Mouse (Mus musculus): Measurements from ENCODE around the gene Rab29. TPM values are rescaled to one million over a fixed set of nuclear protein-coding genes. Genes with fewer than 3 reads are reported as not detected.
"Not testable (repeated sequence)": the region's sequence is repeated elsewhere in the genome, so short reads cannot be mapped to it uniquely, and the experiment has no call there.

Rab29 gene
- 27.4 and 30.5 TPM in 2 replicates for polyA plus RNA-seq (2015; fragmentation: Nextera tagmentation; extraction: Ambion mirVana)

DNA sequence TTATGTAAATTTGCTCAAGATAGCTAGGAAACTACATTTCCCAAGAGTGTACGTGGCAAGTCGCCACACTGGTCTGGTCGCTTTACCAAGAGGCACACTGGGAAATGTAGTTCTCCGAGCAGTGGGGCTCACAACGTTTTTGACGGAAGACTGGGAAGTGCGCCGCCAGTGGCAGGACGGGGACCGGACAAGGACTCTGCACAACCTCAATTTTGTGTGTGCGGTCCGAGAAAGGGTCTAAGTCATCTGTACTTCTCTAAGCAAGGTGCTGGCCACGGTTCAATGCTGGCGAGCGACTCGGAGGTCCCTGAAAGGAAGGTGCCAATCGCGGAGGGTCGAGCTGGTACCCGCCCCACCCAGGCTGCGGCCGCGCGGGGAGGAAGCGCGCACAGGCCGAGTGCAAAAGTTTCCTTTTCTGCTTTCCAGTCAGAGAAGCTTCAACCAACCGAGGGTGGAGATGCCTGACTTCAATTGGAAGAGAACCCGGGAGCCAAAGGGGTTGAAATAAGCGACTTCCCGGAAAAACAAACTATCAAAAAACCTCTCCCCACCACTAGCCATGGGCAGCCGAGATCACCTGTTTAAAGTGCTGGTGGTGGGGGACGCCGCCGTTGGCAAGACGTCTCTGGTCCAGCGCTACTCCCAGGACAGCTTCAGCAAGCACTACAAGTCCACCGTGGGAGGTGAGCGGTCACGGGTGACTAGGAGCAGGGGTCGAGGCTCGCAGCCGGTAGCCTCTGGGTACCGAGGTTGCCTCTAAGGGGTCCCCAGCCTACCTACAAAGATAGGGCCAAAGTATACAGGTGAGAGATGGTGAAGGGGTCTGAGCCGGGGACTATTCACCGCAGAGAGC, at the start of gene Rab29:
TSS of gene Rab29 (plus strand) at position 132 of the 853 bp plus-strand sequence.
- peak; percentile 94 for ATAC-seq (ENCODE audit: insufficient number of reproducible peaks, low FRiP score, low TSS enrichment, low read depth)
- Histone ChIP-seq H3K27me3 (no peaks in the 10 kb centered on the region), H3K4me1 (no peaks in the 10 kb centered on the region), H3K4me2 (replicated peaks) (peak within 1 kb of the TSS; percentile 87), H3K9ac (peak within 1 kb of the TSS; percentile 55), H3K27ac (replicated peaks) (no peak within 1 kb of the TSS), H3K36me3 (no peaks in the 10 kb centered on the region), H3K9me3 (replicated peaks) (no peaks in the 10 kb centered on the region), H3K4me3 (replicated peaks) (peak within 1 kb of the TSS; percentile 74)
- WGBS = under 1% methylated on average over 46 of the region's 46 CpGs

DNA sequence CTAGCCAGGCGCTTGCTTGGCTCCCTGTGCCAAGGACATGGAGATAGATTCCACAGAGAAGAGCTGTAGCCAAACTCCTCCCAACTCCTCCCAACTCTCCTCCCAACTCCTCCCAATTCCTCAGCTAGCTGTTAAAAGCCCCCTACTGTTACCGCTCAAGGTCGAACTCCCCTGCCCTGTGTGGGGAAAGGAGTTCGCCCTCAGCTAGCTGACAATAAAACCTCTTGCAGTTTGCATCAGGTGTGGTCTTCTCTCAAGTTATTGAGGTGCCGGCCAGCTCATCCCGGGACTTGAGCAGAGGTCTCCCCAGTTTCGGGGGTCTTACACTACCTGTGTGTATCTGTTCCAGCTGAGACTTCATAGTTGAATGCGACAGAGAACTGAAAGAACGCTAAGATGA, 46.7 kb upstream of the Rab29 start:
- WGBS = 68% methylated on average over 8 of the region's 9 CpGs
- not testable (repeated sequence) for H3K4me1 ChIP-seq; H3K9me3 ChIP-seq (replicated peaks); H3K4me2 ChIP-seq (replicated peaks); H3K27me3 ChIP-seq; H3K4me3 ChIP-seq (replicated peaks); H3K9ac ChIP-seq; H3K36me3 ChIP-seq; ATAC-seq (ENCODE audit: insufficient number of reproducible peaks, low FRiP score, low TSS enrichment, low read depth)
- H3K27ac ChIP-seq (replicated peaks) = 0 out of 2 replicates have a peak overlapping the region, but pooled peaks have one; percentile 28

DNA sequence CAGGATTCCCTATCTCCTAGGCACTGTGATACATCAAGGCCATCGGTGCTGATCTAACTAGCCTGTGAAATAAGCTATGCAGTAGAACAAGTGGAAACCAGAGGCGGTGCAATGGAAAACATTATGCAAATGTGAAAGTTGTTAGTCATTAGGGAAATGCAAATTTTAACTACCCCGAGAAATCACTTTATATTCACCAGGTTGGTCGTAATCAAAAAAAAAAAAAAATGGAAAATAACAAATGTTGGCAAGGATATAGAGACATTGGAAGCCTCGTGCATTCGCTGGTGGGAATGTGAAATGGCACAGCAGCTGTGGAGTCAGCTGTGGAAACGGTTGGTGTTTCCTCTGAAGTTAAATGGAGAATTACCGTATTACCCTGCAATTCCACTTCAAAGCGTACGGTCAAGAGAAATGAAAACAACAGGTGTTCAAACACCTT, 46.1 kb upstream of the Rab29 start:
- 61% methylated on average over 10 of the region's 10 CpGs for WGBS
- 0 out of 2 replicates have a peak, but pooled peaks cover 3% of the 10 kb centered on the region for H3K9me3 ChIP-seq (replicated peaks)
- no peaks in the 10 kb centered on the region for H3K36me3 ChIP-seq
- no peaks in the 10 kb centered on the region for H3K27me3 ChIP-seq
- 0 out of 2 replicates have a peak overlapping the region, but pooled peaks have one; percentile 28 for H3K27ac ChIP-seq (replicated peaks)
- H3K9ac ChIP-seq = no peak overlapping the region
- no peak for ATAC-seq (ENCODE audit: insufficient number of reproducible peaks, low FRiP score, low TSS enrichment, low read depth)
- H3K4me3 ChIP-seq (replicated peaks) = no peak overlapping the region
- no peaks in the 10 kb centered on the region for H3K4me1 ChIP-seq
- H3K4me2 ChIP-seq (replicated peaks) = no peak overlapping the region

DNA sequence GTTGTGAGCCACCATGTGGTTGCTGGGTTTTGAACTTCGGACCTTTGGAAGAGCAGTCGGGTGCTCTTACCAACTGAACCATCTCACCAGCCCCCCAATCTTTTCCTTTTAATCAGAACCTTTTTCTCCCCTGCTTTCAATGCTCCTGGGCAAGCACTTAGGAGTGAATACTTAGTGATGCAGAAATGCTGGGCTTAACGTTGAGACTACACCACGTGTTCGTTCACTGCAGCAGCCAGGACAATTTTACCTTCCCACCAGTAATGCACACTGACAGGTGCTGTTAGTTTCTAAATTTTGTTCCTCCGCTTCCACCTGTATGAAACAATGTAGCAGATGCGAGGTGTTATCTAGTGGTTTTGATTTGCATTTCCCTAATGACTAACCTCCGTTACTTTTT, 44.7 kb upstream of the Rab29 start:
- Histone ChIP-seq H3K36me3 (no peaks in the 10 kb centered on the region), H3K4me3 (replicated peaks) (no peak overlapping the region), H3K4me2 (replicated peaks) (no peak overlapping the region), H3K27me3 (no peaks in the 10 kb centered on the region), H3K4me1 (peaks cover 3% of the 10 kb centered on the region; the same call in 1 of the 2 replicates), H3K9me3 (replicated peaks) (0 out of 2 replicates have a peak, but pooled peaks cover 3% of the 10 kb centered on the region), H3K9ac (no peak overlapping the region), H3K27ac (replicated peaks) (no peak overlapping the region)
- 67% methylated on average over 8 of the region's 8 CpGs for WGBS
- no peak for ATAC-seq (ENCODE audit: insufficient number of reproducible peaks, low FRiP score, low TSS enrichment, low read depth)

DNA sequence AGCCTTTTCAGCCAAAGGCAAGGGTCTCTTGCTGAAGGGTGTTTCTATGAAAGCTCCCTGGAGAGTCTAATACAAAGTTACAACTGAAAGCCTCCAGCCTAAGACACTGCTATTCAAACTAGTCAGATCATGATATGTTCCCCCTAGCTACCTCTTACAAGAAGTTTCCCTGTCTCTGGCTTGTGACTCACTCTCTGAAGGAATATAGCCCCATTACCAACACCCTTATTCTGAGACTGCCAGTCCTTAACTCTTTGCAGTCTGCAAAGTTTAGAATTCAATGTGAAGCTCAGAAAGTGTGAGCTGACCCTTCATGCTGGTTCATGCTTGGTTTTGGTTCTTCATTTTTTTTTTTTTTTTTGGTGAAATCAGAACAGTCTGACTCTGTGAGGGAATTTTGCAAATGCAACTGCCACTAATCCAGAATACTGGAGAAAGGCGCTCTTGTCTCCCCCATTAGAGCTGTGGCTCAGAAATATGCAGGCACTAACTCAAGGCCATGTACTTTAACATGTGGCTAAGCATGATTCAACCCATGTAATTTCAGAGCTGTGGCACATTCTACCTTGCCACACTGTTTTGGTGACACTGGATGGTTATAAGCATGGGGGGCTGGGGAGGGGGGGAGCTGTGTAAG, 44.0 kb upstream of the Rab29 start:
- no peak for ATAC-seq (ENCODE audit: insufficient number of reproducible peaks, low FRiP score, low TSS enrichment, low read depth)
- Histone ChIP-seq H3K36me3 (no peaks in the 10 kb centered on the region), H3K9ac (no peak overlapping the region), H3K4me3 (replicated peaks) (no peak overlapping the region), H3K4me1 (peaks cover 4% of the 10 kb centered on the region; the same call in 1 of the 2 replicates), H3K9me3 (replicated peaks) (0 out of 2 replicates have a peak, but pooled peaks cover 3% of the 10 kb centered on the region), H3K4me2 (replicated peaks) (no peak overlapping the region), H3K27me3 (no peaks in the 10 kb centered on the region), H3K27ac (replicated peaks) (no peak overlapping the region)
- WGBS = 87% methylated on average over 1 of the region's 1 CpGs

DNA sequence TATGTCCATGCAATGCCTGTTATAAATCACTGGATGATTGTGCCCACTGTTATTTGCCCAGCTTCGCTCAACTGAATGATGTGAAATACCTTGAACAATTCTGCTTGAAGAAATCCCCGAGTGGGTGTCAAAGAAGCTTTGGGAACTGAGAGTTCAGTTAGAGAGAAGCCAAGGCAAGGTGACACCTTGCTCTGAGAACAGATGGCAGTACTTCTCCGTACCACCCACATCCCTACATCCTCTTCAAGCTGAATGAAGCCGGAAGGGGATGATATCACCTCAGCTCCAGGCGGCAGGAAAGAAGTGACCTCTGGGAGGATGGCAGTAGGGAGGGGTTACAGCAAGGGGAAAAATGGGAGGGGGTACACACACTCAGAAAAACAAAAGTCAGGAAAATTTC, 43.5 kb upstream of the Rab29 start:
- Histone ChIP-seq H3K27ac (replicated peaks) (no peak overlapping the region), H3K27me3 (no peaks in the 10 kb centered on the region), H3K36me3 (no peaks in the 10 kb centered on the region), H3K4me3 (replicated peaks) (no peak overlapping the region), H3K4me1 (peaks cover 6% of the 10 kb centered on the region), H3K9ac (no peak overlapping the region), H3K4me2 (replicated peaks) (no peak overlapping the region), H3K9me3 (replicated peaks) (0 out of 2 replicates have a peak, but pooled peaks cover 3% of the 10 kb centered on the region)
- 61% methylated on average over 5 of the region's 5 CpGs for WGBS
- no peak for ATAC-seq (ENCODE audit: insufficient number of reproducible peaks, low FRiP score, low TSS enrichment, low read depth)

DNA sequence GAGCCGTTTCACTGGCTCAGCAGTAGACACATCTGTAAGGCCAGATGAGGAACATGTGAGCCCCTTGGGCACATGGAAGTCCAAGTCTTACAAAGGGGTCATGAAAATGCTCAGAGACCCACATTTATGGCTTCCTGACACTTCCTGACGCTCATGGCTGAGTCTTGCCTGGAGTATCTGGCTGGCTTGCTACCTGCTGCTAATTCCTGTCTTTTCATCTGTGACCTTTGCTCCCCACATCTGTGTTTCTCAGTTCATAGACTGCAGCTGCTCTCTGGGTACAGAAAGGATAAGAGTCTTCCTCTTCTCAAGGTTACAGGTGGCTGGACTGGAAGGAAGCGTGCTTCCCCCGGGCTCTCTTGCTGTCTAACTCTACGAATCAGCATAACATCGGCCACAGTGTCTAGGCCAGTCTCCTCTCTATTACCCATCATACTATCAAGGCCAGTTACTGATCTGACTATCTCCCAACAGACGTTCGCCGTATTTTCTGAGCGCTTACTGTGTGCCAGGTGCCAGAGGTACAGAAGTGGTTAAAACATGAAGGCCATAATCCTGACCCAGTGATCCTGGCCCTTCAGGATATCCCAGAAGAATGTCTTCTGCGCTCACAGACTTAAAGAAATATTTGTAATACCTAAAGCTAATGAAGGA, 42.4 kb upstream of the Rab29 start:
- H3K9me3 ChIP-seq (replicated peaks) = no peaks in the 10 kb centered on the region
- ATAC-seq (ENCODE audit: insufficient number of reproducible peaks, low FRiP score, low TSS enrichment, low read depth) = no peak
- no peak overlapping the region for H3K27ac ChIP-seq (replicated peaks)
- no peaks in the 10 kb centered on the region for H3K36me3 ChIP-seq
- no peak overlapping the region for H3K4me2 ChIP-seq (replicated peaks)
- no peak overlapping the region for H3K4me3 ChIP-seq (replicated peaks)
- no peak overlapping the region for H3K9ac ChIP-seq
- 79% methylated on average over 11 of the region's 11 CpGs for WGBS
- H3K4me1 ChIP-seq = peaks cover 17% of the 10 kb centered on the region
- H3K27me3 ChIP-seq = no peaks in the 10 kb centered on the region

DNA sequence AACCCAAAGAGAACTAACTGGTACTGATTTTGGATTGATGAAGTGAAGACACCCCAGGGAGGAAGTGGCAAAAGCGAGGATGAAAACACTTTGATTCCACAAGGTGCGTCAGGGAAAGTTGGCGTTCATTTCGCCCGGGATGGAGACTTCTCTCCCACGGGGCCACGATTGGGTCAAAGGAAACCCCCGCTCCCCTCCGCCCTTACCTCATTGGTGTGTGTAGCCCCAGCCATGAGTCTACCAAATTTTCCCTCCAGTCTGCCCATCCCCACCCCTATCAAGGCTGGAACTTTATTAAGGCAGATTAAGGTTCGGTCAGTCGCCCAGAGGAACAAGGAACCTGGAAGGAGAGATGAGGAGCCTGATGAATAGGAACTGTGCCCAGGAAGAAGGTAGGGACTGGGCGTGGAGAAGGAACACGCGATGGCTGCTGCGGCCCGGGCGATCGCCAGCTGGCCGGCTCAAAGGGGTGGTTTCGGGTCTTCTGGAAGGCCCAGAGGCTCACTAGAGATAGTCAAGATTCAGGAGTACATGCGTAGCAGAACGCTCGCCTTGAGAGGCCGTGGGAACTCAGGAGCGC, 39.7 kb upstream of the Rab29 start, which contains the start of gene Slc41a1:
TSS of gene Slc41a1 (plus strand) at position 287 of the 580 bp plus-strand sequence.
- peak; percentile 60 for ATAC-seq (ENCODE audit: insufficient number of reproducible peaks, low FRiP score, low TSS enrichment, low read depth)
- H3K9ac ChIP-seq = peak within 1 kb of the TSS; percentile 76
- H3K4me1 ChIP-seq = peaks cover 34% of the 10 kb centered on the region
- peak within 1 kb of the TSS; percentile 80 for H3K4me2 ChIP-seq (replicated peaks)
- H3K27me3 ChIP-seq = no peaks in the 10 kb centered on the region
- peak within 1 kb of the TSS; percentile 89 for H3K4me3 ChIP-seq (replicated peaks)
- no peaks in the 10 kb centered on the region for H3K36me3 ChIP-seq
- H3K9me3 ChIP-seq (replicated peaks) = no peaks in the 10 kb centered on the region
- WGBS = 1% methylated on average over 25 of the region's 25 CpGs
- peak within 1 kb of the TSS; percentile 90 for H3K27ac ChIP-seq (replicated peaks)

DNA sequence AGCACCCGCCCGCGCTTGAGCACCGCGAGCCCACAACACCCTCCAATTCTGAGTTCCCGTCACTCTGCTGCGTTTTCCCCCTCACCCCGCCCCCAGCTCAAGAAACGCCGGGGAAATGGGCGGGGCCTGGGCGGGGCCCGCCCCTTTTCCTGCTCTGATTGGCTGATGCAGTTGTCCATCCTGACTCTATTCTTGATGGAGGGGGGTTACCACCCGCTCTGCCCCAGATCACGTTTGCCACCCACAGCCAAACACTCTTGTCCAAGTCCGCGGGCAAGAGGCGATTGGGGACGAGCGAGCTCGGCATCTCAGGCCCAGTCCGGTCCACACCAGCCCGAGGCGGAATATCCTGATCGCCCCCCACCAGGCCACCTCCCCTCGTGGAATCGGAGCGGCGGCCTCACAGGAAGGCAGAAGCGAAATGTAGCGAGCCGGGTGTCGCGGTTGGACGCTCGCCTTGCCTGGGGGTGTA, 39.2 kb upstream of the Rab29 start:
- Histone ChIP-seq H3K9me3 (replicated peaks) (no peaks in the 10 kb centered on the region), H3K4me2 (replicated peaks) (peak overlapping the region; percentile 80), H3K36me3 (0 out of 2 replicates have a peak, but pooled peaks cover 3% of the 10 kb centered on the region), H3K27me3 (no peaks in the 10 kb centered on the region), H3K4me1 (peaks cover 39% of the 10 kb centered on the region), H3K9ac (peak overlapping the region; percentile 76), H3K27ac (replicated peaks) (peak overlapping the region; percentile 90), H3K4me3 (replicated peaks) (peak overlapping the region; percentile 89)
- ATAC-seq (ENCODE audit: insufficient number of reproducible peaks, low FRiP score, low TSS enrichment, low read depth) = peak; percentile 94
- under 1% methylated on average over 36 of the region's 36 CpGs for WGBS

DNA sequence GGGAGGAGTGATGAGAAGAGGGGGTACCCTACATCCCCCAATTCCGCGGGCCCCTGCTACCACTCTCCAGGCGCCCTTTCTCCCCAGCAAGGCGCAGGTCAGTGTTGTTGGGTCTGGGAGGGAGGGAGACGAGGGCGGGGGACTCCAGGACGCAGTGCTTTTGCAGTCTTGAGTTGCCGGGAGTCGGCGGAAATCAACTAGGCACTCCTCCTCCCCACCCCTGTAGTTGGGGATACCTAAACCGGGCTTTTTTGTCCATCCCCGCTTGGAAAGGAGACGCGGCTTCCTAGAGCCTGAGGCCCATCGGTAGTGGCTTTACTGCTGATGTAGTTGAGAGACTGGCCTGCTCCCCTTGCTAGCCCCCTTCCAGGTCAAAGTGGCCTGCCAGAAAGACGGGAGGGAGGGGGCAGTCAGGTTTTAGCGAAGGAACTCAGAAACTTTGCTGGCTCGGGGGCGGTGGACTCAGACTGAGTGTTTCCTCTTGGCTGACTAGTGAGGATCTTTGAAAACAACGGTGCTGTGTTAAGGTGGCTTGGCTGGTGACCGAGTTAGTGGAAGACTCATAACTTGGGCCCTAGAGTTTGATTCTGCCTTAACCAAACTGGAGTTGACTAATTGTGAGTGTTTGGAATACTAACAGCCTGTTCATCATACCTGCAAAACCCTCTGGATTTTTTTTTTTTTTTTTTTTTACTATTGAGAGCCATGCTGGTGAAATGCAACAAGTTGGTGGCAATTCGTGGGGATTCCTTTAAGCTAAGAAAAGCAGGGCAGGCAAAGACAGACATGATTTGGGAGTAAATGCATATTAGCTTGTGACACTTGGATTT, 38.5 kb upstream of the Rab29 start:
- H3K9me3 ChIP-seq (replicated peaks) = no peaks in the 10 kb centered on the region
- ATAC-seq (ENCODE audit: insufficient number of reproducible peaks, low FRiP score, low TSS enrichment, low read depth) = peak; percentile 55
- WGBS = under 1% methylated on average over 21 of the region's 22 CpGs

More for the DNA sequence above, 38.5 kb upstream of the Rab29 start:
- H3K4me3 ChIP-seq (replicated peaks) = peak overlapping the region; percentile 89
- H3K4me2 ChIP-seq (replicated peaks) = peak overlapping the region; percentile 80
- peaks cover 6% of the 10 kb centered on the region; the same call in 1 of the 2 replicates for H3K36me3 ChIP-seq
- peak overlapping the region; percentile 76 for H3K9ac ChIP-seq
- H3K27ac ChIP-seq (replicated peaks) = peak overlapping the region; percentile 90
- H3K4me1 ChIP-seq = peaks cover 44% of the 10 kb centered on the region
- no peaks in the 10 kb centered on the region for H3K27me3 ChIP-seq

Data from embryonic facial prominence, embryonic 15.5 days (tissue).